Mouse (Mus musculus) gastrocnemius, adult 2 months (tissue): Measurements from ENCODE around the gene Abcc8. TPM values are rescaled to one million over a fixed set of nuclear protein-coding genes. Genes with fewer than 3 reads are reported as not detected.

Source experiments
- DNase-seq: peaks from one replicate; pipeline ENCODE4 v3.0.0; 2022
- H3K27ac ChIP-seq: fragments of 200-600 bp; 2 replicates; pipeline ENCODE4 v1.8.1; 2022; ENCODE audit warnings: mild to moderate bottlenecking
- H3K4me3 ChIP-seq: fragments of 200-600 bp; 2 replicates; pipeline ENCODE4 v1.8.1; 2022; ENCODE audit warnings: mild to moderate bottlenecking, moderate library complexity
- CTCF ChIP-seq: fragments of 200-600 bp; IDR thresholded peaks from 2 replicates; pipeline ENCODE4 v1.8.1; 2022; ENCODE audit warnings: antibody characterized with exemption, mild to moderate bottlenecking, moderate library complexity
- intact Hi-C: fragments of 180-260 bp; cut with DNase I; formaldehyde crosslinking; loops from one replicate; pipeline ENCODE4 v1.15.1; 2025
- total RNA-seq, 2 experiments: library from RNA; stranded (reverse); gene quantifications; 2 replicates each; pipeline ENCODE4 v1.2.3; 2021

Abcc8 gene
- total RNA-seq, 2 experiments from 2014 or later, result 2.4 to 4.2 TPM

GRCm38 (mm10) chr7:46147417-46147816 lies 32.4 kb downstream of the Abcc8 start:
- no peak for TF ChIP-seq CTCF
- Histone ChIP-seq H3K27ac (no peak overlapping the region), H3K4me3 (no peak overlapping the region)
- intact Hi-C loops, result no loop called here
- no peak for DNase-seq

GRCm38 (mm10) chr7:46146675-46147308 lies 33.0 kb downstream of the Abcc8 start:
- intact Hi-C loops, result no loop called here
- Histone ChIP-seq H3K27ac (no peak overlapping the region), H3K4me3 (no peak overlapping the region)
- no peak for DNase-seq
- no peak for TF ChIP-seq CTCF

GRCm38 (mm10) chr7:46144061-46144460 lies 35.8 kb downstream of the Abcc8 start:
- intact Hi-C loops, result no loop called here
- no peak for DNase-seq
- Histone ChIP-seq H3K27ac (no peak overlapping the region), H3K4me3 (no peak overlapping the region)
- TF ChIP-seq CTCF, result no peak

- DNase-seq, result no peak
- Histone ChIP-seq H3K27ac (peak overlapping the region; percentile 66), H3K4me3 (no peak overlapping the region)
- intact Hi-C loops, result no loop called here
- TF ChIP-seq CTCF, result no peak
These were observed 41.4 kb downstream of the Abcc8 start for GRCm38 (mm10) chr7:46138329-46138930.

- H3K4me3 ChIP-seq, result no peak overlapping the region
- intact Hi-C loops, result no loop called here
- H3K27ac ChIP-seq, result no peak overlapping the region
- TF ChIP-seq CTCF, result peak; percentile 21; the same call in 1 of the 2 replicates
- no peak for DNase-seq
These were observed 46.0 kb downstream of the Abcc8 start for GRCm38 (mm10) chr7:46133858-46134257.

- intact Hi-C loops, result no loop called here
- H3K27ac ChIP-seq, result peak overlapping the region; percentile 51
- no peak for TF ChIP-seq CTCF
- H3K4me3 ChIP-seq, result no peak overlapping the region
- DNase-seq, result no peak
These were observed 47.6 kb downstream of the Abcc8 start for GRCm38 (mm10) chr7:46132229-46132628.

GRCm38 (mm10) chr7:46131806-46132205 lies 48.0 kb downstream of the Abcc8 start:
- Histone ChIP-seq H3K4me3 (no peak overlapping the region), H3K27ac (peak overlapping the region; percentile 51)
- DNase-seq, result peak; percentile 27
- TF ChIP-seq CTCF, result no peak
- intact Hi-C loops, result no loop called here

- Histone ChIP-seq H3K4me3 (no peak overlapping the region), H3K27ac (peak overlapping the region; percentile 51)
- no peak for TF ChIP-seq CTCF
- DNase-seq, result peak; percentile 27
- intact Hi-C loops, result no loop called here
These were observed 48.6 kb downstream of the Abcc8 start for GRCm38 (mm10) chr7:46131266-46131665.

- intact Hi-C loops, result no loop called here
- DNase-seq, result no peak
- TF ChIP-seq CTCF, result no peak
- Histone ChIP-seq H3K27ac (peak overlapping the region; percentile 51; the same call in 1 of the 2 replicates), H3K4me3 (no peak overlapping the region)
These were observed 49.1 kb downstream of the Abcc8 start for GRCm38 (mm10) chr7:46130723-46131122.

GRCm38 (mm10) chr7:46129463-46130179 lies 50.2 kb downstream of the Abcc8 start:
- intact Hi-C loops, result no loop called here
- no peak for DNase-seq
- H3K27ac ChIP-seq, result no peak overlapping the region
- no peak for TF ChIP-seq CTCF
- no peak overlapping the region for H3K4me3 ChIP-seq

GRCm38 (mm10) chr7:46128196-46128595 lies 51.6 kb downstream of the Abcc8 start:
- no peak for TF ChIP-seq CTCF
- intact Hi-C loops, result no loop called here
- Histone ChIP-seq H3K27ac (no peak overlapping the region), H3K4me3 (no peak overlapping the region)
- no peak for DNase-seq

- Histone ChIP-seq H3K4me3 (no peak overlapping the region), H3K27ac (no peak overlapping the region)
- intact Hi-C loops, result no loop called here
- DNase-seq, result no peak
- TF ChIP-seq CTCF, result no peak
These were observed 54.5 kb downstream of the Abcc8 start for GRCm38 (mm10) chr7:46125340-46125739.

- H3K4me3 ChIP-seq, result no peak overlapping the region
- H3K27ac ChIP-seq, result no peak overlapping the region
- DNase-seq, result no peak
- intact Hi-C loops, result no loop called here
- no peak for TF ChIP-seq CTCF
These were observed 55.4 kb downstream of the Abcc8 start for GRCm38 (mm10) chr7:46124460-46124859.
